Mouse (Mus musculus): ENCODE measurements around the gene Zic1.
A peak's percentile ranks its signal among the peaks of the same experiment; 100 is the strongest.

Zic1 gene

GRCm38 (mm10) chr9:91366999-91367811 is 1.6 kb upstream of the Zic1 start:
- no peak for DNase-seq

- no peak for DNase-seq
These were observed 802 bp upstream of the Zic1 start for GRCm38 (mm10) chr9:91366226-91366998.

- no peak for DNase-seq
These were observed 574 bp downstream of the Zic1 start for GRCm38 (mm10) chr9:91364971-91365501.

- no peak for DNase-seq
These were observed 1.3 kb downstream of the Zic1 start for GRCm38 (mm10) chr9:91364127-91364970.

GRCm38 (mm10) chr9:91363814-91364126 is 1.8 kb downstream of the Zic1 start:
- DNase-seq = no peak

- no peak for DNase-seq
These were observed 2.4 kb downstream of the Zic1 start for GRCm38 (mm10) chr9:91363011-91363730.

- no peak for DNase-seq
These were observed 3.6 kb downstream of the Zic1 start, which contains the start of gene Zic4 for GRCm38 (mm10) chr9:91361856-91362601. Gene Zic4, plus strand, starts transcription at chr9:91362413.

- no peak for DNase-seq
These were observed 4.4 kb downstream of the Zic1 start for GRCm38 (mm10) chr9:91361033-91361855.

- DNase-seq = no peak
These were observed 5.2 kb downstream of the Zic1 start for GRCm38 (mm10) chr9:91360151-91361032.

- no peak for DNase-seq
These were observed 6.5 kb downstream of the Zic1 start for GRCm38 (mm10) chr9:91358851-91359687.

GRCm38 (mm10) chr9:91357321-91357720 is 8.3 kb downstream of the Zic1 start:
- DNase-seq = no peak

- no peak for DNase-seq
These were observed 9.3 kb downstream of the Zic1 start for GRCm38 (mm10) chr9:91356353-91356740.

GRCm38 (mm10) chr9:91355629-91356352 is 9.8 kb downstream of the Zic1 start:
- DNase-seq = peak; percentile 32

GRCm38 (mm10) chr9:91355270-91355589 is 10.4 kb downstream of the Zic1 start:
- DNase-seq = no peak

GRCm38 (mm10) chr9:91354434-91355269 is 11.0 kb downstream of the Zic1 start:
- DNase-seq = no peak

GRCm38 (mm10) chr9:91353551-91354433 is 11.8 kb downstream of the Zic1 start:
- DNase-seq = no peak

Measured in liver (tissue).